Mouse (Mus musculus): ENCODE data around the gene Ddx54.

DNA sequence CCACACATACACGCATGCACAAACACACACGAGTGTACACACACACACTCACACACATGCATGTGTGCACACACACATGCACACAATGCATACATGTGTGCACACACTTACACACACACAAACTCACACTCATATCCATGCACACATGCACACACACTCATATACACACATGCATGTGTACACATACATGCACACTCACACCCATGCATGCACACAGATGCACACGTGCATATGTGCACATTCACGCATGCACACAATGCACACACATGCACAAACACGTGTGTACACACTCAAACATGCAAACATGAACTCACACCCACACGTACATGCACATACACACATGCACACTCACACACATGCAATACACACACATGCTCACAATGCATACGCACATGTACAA, 27.6 kb downstream of the Ddx54 start:
- TF ChIP-seq POLR2A (IDR thresholded peaks at IDR 0.05; ENCODE audit: low read depth, low read length), result no peak
- no peak for TF ChIP-seq CTCF (conservative IDR thresholded peaks at IDR 0.05 in 1 of 2, IDR thresholded peaks at IDR 0.05 in 1 of 2; ENCODE audit: low read depth in 2 of 2, low read length in 2 of 2)
- no peak for TF ChIP-seq EP300 (IDR thresholded peaks at IDR 0.05; ENCODE audit: low read length)
- TF ChIP-seq MAFK (IDR thresholded peaks at IDR 0.05; ENCODE audit: insufficient replicate concordance, low read length), result no peak
- TF ChIP-seq USF1 (IDR thresholded peaks at IDR 0.05; ENCODE audit: low read depth, low read length), result no peak
- TF ChIP-seq TCF12 (IDR thresholded peaks at IDR 0.05; ENCODE audit: low read depth, low read length), result no peak
- no peak for TF ChIP-seq CHD2 (IDR thresholded peaks at IDR 0.05; ENCODE audit: low read length)
- TF ChIP-seq E2F4 (IDR thresholded peaks at IDR 0.05; ENCODE audit: insufficient replicate concordance, low read depth, low read length), result no peak

All from CH12.LX (cell line).